Mouse (Mus musculus): ENCODE measurements around the gene Itm2b. TPM values are rescaled to one million over a fixed set of nuclear protein-coding genes. Genes with fewer than 3 reads are reported as not detected.

Gene Itm2b
- total RNA-seq, 2 experiments from 2014 or later, result 363 to 375 TPM

DNA sequence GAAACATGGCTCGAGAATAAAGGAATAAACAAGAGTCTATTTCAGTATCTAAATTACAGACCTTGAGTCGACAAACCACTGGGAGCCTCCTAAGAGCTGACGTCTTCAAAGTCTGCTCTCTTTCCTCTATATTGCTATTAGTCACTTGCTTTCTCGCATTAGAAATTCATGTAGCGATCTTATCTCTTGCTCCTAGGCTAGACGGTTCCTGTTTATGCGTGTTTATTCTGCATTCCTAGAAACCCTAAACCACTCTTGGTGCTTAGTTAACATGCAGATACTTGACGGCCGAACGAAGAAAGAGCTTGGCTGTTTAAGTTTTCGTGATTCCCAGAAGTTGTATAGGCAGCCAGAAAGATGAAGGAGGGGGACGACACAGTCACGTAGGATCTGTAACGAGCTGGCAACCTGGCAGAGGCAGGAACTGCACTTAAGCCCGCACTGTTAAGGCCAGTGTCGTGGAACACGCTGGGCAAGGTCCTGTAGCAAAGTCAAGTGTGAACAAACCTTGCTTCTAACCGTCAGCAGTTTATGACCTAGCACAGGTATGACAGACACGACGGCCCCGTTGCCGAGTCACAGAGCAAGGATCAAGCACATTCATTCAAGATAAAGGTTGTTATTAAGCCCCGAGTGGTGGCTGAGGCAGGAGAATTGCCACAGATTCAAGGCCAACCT, 14.3 kb downstream of the Itm2b start:
- intact Hi-C loops (cut with DNase I), result no loop called here
- no peak for DNase-seq

DNA sequence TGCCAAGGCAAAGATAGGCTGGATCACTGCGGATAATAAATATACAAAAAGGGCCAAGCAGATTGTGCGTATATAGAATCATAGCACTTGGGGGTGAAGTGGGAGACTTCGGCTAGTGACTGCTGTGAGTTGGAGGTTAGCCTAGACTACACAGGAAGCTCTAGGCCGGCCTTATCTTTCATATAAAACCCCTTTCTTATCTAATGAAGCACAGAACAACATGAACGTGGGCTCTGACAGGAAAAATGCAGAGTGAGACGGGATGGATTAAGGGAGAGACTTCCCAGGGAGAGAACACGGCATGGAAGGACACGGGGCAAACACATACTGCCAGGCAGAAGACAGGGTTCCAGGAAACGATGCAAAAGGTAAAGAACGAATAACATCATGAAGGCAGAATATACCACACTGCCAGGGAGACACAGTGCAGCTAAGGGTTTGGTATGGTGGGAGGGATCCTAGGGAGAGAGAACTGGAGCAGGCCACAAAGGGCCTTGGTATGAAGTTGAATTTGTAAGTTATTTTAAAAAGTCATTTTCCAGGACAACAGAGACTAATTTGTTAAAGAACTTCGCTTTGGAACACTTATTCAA, 14.9 kb downstream of the Itm2b start:
- intact Hi-C loops (cut with DNase I), result no loop called here
- no peak for DNase-seq

DNA sequence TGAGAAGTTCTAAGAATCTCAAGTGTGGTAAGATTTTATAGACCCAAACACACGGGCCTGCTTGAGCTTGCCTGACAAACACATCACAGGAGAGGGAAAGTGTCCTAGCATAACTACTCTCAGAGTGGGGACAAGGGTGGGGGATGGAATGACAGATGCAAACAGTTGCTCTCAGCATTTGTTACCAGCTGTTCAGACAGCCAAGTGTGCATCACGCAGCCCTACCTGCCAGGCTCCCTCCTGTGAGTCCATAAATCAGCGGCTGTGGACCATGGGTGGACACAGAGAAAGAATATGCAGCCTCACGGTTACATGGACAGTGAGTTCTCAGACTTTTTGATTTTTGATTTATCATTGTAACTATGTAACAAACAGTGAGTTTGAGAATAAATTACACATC, 15.5 kb downstream of the Itm2b start:
- DNase-seq, result no peak
- intact Hi-C loops (cut with DNase I), result no loop called here

DNA sequence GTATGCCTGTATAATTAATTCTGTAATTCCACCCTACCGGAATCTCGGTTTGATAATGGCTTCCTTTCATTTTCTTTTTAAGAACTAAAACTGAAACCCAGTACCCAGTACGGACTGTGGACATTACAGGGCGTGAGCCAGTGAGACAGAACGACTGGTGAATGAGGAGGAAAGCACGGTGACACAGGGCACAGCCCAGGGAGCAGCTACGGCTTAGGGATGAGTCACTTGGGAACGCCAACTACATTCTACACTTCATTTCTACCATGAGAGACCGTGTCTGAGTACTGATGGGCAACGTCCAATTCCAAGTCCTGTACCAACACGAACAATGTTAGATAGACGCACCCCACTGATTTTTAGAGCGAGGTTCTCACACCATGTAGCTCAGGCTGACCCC, 16.1 kb downstream of the Itm2b start:
- no peak for DNase-seq
- intact Hi-C loops (cut with DNase I), result no loop called here

DNA sequence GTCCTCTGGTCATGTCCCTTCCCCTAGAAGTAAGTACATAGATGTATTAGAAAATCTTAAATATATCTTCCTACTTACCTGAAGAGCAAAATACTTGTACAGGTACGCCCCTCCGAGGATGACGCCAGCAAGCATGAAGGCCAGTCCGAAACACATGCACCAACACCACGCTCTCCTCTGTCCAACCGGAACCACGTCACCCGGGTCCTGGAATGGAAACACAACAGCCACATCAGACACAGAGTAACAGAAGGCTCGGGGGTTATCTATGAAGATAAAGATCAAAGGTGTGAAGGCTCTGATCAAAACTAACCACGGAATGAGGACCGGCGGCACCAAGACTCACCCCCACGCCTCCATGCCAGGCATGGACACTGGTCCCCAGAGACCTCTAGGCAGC, 16.9 kb downstream of the Itm2b start:
- no peak for DNase-seq
- intact Hi-C loops (cut with DNase I), result no loop called here

DNA sequence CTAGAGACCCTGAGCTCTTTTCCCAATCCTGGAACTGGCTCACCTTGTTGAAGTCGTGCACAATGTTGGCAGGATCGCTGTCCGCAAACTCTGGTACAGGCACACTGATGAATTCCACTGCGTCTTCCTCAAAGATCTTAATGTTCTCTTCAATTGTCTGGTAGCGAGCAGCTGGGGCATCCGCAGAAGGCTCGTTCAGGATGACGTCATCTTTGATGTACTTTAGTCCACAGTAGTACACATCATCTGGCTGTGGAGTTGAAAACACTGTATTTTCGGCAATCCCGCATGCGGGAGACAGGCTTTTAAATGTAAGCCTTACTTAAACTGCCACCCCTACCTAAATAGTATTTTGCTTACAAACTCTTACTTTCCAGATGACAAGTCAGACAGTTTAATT, 18.8 kb downstream of the Itm2b start:
- DNase-seq, result no peak
- intact Hi-C loops (cut with DNase I), result no loop called here

DNA sequence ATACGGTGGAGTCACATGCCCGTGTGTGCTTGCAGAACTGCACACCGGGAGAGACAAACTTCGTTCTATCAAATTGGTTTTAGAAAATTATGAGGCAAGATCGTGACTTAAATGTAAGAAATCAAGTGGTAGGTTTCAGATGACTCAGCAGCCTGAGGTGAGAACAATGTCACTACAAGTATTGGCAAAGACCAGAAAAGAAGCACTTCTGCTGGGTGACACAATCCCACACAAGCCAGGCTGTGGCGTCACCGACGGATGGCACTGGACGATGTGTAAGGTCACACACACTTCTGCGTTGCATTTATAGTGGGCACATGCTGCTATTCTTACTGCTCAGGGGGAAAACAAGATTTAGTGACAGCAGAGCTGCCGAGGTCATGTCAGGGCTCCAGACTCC, 21.3 kb downstream of the Itm2b start:
- intact Hi-C loops (cut with DNase I), result no loop called here
- no peak for DNase-seq

DNA sequence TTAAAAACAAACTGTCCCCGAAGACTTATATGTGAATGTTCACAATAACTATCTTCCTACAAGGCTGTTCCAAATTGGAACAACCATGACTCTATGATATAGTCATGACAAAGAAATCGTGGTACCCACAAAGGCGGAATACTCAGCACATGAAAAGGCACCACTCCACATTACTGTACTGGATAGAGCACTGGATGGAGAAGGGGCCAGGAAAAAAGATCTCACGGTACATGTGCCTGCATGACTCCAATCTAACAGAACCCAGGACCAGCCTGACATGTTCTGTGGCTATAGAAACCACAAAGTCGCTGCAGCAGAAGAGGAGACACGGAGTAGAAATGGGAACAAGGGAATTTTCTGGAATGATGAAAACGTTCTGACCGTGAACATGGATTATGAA, 30.4 kb downstream of the Itm2b start:
- DNase-seq, result no peak
- intact Hi-C loops (cut with DNase I), result no loop called here

DNA sequence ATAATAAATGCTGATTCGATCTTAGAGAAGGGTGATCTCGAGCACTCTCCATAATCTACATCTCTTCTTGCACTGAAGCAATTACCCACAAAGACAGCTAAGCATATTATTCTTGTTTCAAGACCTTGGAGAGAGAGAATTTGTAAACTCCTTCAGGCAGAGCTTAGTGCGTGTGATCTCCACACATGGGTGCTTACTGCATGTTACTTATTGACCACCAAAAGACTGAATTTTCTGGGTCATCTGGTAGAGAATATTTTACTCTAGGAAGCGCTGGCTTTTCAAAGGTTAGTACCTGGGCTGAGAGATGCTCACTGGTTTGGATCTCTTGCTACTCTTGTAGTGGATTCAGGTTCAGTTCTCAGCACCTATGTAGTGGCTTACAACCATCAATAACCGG, 34.0 kb downstream of the Itm2b start:
- intact Hi-C loops (cut with DNase I), result no loop called here
- no peak for DNase-seq

DNA sequence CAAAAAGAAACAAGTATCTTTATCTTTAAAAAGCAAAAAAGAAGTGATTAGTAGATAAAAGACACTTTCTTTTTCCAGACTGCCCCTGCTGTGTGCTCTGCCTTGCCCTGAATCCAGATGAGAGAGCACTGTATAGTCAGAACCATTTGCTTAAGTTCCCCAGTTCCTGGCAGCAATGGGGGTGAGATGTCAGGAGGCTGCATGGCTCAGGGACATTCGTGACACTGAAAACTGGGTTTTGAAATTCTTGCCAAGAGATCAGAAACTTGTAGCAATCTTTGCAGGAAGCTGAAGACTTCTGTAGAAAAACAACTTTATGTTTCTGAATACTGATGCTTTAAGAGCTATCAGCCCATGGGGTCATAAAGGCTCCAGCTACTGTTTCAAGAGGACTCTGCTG, 35.1 kb downstream of the Itm2b start:
- no peak for DNase-seq
- intact Hi-C loops (cut with DNase I), result no loop called here

DNA sequence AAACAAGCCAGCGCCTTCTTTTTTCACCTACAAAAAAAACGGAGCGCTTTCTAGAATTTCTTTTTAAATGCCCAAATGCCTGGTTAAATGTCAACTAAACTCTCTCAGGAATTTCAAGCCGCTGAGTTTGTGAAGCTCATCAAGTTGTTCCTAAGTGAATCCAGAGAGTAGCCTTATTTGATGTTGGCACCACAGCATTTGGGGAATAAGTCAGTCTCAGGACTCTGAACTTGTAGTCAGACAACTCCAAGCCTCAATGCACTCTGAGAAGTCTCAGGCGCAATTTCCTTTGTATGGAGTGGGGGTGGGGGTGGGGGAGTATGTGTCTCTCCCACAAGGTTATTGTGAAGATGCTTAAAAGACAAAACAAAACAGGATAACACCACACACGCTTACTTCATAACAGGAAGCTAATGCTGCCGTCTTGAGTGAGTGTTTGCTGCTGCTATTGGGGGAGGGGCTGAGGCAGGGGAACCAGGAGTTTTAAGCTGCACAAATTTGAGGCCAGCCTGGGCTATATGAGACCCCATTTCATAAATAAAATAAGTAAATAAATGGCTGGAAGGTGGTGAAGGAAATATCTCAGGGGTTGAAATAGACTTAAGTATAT, 35.9 kb downstream of the Itm2b start:
- intact Hi-C loops (cut with DNase I), result no loop called here
- no peak for DNase-seq

DNA sequence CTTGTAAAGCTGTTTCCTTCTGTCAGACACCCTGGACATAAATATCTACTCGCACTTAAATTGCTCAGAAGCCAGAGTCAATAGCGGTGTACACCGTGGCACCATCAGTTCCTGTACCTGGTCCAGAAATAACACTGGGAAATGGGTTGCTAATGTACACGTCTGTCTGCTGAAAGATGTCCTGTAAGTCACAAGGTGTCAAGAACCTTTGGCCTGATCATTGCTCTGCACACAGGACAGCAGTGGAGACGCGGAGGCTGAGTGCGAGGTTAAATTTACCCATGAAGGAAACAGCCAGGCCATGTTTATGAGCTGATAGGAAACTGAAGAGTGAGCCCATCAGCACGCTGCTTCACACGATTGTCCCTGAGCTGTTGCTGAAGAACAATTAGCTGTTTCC, 37.8 kb downstream of the Itm2b start:
- intact Hi-C loops (cut with DNase I), result no loop called here
- DNase-seq, result no peak

DNA sequence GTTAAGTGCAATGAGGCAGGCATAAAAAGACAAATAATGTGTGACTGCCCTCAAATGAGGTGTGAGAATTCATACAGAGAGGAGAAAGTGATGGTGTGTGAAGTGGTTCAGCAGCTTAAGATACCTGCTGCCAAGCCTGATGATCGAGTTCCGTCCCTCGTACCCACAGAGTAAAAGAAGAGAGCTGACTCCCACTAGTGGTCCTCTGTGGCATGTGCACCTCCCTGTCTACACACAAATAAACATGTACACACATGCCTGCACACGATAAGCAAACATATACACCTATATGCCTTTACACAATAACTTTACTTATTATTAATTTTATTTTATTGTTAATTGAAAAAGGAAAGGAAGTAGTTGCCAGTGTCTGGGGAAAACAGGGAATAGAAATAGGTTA, 39.5 kb downstream of the Itm2b start:
- DNase-seq, result no peak
- intact Hi-C loops (cut with DNase I), result no loop called here

DNA sequence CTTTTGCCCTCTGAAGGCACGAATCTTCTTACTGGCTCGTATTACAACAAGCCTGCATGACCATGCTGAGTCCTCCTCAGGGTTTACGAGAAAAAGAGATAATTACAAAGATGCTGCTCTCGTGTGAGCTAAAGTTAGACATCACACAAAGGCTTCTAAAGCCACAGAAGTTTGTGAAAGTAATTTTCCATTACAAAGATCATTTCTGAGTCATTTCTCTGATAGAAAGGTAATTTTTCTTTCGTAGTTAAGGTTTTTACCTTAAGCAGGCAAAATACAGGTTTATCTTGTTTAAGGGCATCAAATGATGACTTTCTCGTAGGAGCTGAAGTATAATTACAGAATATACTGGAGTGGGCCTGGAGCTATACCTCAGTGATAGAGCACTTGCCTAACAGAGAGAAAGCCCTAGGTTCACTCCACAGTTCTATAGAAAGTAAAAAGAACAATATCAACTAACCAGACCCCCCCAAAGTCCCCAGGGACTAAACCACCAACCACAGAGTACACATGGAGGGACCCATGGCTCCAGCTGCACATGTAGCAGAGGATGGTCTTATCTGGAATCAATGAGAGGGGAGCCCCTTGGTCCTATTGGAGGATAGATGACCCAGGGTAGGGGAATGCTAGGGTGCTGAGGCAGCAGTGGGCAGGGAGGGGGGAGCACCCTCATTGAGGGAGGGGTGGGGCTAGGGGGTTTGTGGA, 44.9 kb downstream of the Itm2b start:
- DNase-seq, result no peak
- intact Hi-C loops (cut with DNase I), result no loop called here

DNA sequence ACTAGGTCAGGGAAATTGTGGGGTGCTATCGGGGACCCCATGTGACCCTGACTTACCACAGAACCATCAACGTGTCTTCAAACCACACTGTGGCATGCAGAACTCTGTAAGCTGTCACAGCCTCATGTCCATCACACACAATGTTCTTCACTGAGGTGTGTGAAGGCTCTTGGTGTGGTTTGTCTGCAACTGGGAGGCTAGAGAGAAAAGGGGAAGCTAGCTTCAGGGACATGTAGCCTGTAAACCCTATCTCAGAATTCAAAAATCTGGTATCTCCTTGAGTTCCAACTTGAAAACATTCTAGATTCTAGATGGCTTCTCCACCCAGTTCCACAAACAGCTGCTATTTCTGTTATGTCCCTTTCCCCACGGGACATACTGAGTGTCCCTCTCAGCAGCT, 45.5 kb downstream of the Itm2b start:
- DNase-seq, result no peak
- intact Hi-C loops (cut with DNase I), result no loop called here

DNA sequence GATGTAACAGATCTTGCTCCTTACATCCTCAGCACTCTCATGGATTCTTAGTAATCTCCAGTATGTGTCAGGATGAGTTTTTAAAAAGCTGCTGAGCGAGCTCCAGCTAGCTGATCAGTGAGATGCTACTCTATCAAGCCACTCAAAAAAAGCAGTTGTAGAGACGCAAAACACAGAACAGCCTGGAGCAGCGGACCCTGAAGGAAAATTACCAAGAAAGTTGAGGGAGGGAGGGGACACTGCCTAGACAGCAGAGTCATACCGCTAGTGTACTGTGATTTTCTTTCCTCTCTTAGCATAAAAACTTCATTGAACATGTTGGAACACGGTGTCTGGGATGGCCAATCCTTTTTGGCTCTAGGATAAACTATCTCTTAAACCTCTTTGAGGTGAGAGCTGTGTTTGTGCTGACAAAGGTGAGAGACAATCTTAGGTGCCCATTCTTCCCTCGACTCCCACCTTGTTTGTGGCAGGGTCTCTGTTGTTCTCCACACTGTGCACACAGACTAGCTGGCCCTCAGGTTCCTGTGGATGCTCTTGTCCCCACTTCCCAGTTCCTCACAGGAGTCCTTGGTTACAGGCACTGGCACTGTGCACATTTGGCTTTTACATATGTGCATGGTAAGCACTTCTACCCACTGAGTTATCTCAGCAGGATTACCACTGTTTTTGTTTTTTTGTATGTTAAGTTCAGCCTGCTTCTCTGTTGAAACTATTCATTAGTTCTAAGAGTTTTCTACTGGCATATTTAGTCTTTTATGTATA, 48.6 kb downstream of the Itm2b start:
- intact Hi-C loops (cut with DNase I), result no loop called here
- no peak for DNase-seq

DNA sequence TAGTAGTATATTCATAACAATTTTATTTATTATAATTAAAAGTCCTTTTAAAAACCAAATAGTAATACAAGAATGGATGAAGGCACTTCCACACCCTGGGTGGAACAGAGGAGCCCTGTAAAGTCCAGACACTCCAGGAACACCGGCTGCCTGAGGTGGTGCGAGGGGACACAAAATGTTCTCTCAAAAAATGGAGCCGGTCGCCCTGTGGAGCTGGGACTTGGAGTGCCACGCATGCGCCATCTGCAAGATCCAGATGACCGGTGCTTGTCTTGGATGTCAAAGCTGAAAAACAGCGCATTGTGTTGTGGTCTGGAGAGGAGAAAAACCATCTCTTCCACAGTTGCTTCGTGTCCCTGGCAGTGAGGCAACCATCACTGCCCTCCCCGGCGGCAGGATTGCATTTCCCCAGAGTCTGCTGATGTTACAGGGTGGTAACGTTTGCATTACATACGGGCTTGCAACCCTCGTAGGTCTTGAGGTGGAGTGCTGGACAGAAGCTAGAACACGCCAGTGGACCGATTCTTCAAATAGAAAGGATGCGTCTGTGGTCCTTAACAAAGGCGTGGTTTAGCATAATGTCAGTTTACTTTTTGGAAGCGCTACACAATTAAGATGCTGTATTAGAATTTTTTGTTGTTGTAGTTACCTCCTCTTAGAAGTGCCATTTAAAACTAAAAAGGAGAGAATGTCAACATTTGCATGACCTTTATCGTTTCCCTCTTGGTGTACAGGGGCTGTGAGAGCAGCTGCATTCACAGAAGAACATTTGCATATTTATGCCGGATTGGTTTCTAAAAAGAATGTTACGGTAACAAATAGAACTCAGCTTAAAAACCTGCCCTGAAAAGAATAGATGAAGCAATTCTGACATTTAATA, 49.9 kb downstream of the Itm2b start:
- intact Hi-C loops (cut with DNase I), result no loop called here
- DNase-seq, result no peak

DNA sequence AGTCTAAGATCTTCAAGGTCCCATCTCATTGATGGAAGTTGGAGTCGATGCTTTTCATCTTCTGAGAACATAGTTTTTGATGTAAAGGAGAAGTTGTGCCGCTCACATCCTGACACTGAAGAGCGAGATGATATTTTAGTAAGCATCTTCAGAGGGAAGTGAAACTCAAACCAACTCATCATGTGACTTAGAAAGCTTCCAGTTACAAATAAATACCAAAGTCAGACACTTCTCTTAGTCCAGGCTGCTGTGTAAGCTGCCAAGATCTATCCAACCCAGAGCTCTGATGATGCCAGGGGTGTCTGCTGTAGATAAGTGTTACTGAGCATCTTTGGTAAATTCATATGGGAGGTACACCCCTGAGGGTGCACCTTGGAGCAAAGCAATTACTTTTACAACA, 51.2 kb downstream of the Itm2b start:
- intact Hi-C loops (cut with DNase I), result no loop called here
- DNase-seq, result no peak

DNA sequence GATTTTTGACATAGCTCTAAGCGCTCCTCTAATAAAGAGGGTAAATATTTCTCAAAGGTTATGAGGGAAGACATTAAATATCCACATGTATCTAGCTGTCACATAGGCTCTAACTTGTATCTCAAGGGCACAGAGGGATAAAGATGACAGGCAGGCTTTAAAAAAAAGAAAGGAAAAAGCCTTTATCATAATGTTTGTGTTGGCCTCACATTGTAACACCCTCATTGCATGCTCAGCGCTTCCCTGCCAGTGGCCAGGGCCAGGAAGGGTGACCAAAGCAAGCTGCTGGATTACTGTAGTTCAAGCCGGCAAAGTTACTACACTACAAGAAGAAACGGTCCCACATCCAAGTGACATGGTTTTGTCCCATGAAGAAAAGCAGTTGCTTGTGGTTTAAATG, 53.7 kb downstream of the Itm2b start:
- intact Hi-C loops (cut with DNase I), result no loop called here
- DNase-seq, result no peak

DNA sequence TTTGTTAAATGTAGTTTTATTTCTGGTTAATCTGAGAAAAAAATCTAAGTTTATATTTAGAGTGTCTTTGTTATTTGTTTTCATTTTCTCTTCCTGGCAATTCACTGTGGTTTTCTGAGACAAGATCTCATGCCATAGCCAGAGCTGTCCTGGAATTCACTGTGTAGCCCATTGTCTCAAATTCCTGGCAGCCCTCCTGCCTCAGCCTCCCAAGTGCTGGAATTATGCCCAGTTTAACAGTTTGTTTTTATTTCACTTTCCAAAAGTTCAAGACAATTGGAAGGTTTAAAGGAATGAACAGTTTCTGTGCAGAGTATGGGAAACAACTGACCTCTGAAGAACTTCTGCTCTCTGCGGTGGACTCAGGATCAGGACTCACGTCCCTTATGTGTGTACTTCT, 55.2 kb downstream of the Itm2b start:
- intact Hi-C loops (cut with DNase I), result no loop called here
- DNase-seq, result no peak

Measured in left cerebral cortex, postnatal 4 days (tissue).